Mouse (Mus musculus): ENCODE results near the gene Arhgap22. TPM values are rescaled to one million over a fixed set of nuclear protein-coding genes. Genes with fewer than 3 reads are reported as not detected.
A peak's percentile ranks its signal among the peaks of the same experiment; 100 is the strongest.

The Arhgap22 gene
- total RNA-seq, 2 experiments from 2014 or later: 0.35 to 1.4 TPM

GRCm38 (mm10) chr14:33322661-33323088, 108.8 kb downstream of the Arhgap22 start:
- peak; percentile 45 for ATAC-seq (replicated peaks; ENCODE audit: poor library complexity)

GRCm38 (mm10) chr14:33324556-33324955, 110.7 kb downstream of the Arhgap22 start:
- peak; percentile 88 for ATAC-seq (replicated peaks; ENCODE audit: poor library complexity)

GRCm38 (mm10) chr14:33328369-33328768, 114.5 kb downstream of the Arhgap22 start:
- ATAC-seq (replicated peaks; ENCODE audit: poor library complexity): no peak

GRCm38 (mm10) chr14:33329297-33329805, 115.5 kb downstream of the Arhgap22 start:
- ATAC-seq (replicated peaks; ENCODE audit: poor library complexity): no peak

GRCm38 (mm10) chr14:33330986-33331385, 117.2 kb downstream of the Arhgap22 start:
- ATAC-seq (replicated peaks; ENCODE audit: poor library complexity): peak; percentile 57; the same call in 1 of the 2 replicates

- ATAC-seq (replicated peaks; ENCODE audit: poor library complexity): no peak
Measured at GRCm38 (mm10) chr14:33331627-33332026, 117.8 kb downstream of the Arhgap22 start.

GRCm38 (mm10) chr14:33333833-33334232, 120.0 kb downstream of the Arhgap22 start:
- peak; percentile 86 for ATAC-seq (replicated peaks; ENCODE audit: poor library complexity)

- no peak for ATAC-seq (replicated peaks; ENCODE audit: poor library complexity)
Measured at GRCm38 (mm10) chr14:33334402-33334801, 120.6 kb downstream of the Arhgap22 start.

GRCm38 (mm10) chr14:33335733-33336132, 121.9 kb downstream of the Arhgap22 start:
- no peak for ATAC-seq (replicated peaks; ENCODE audit: poor library complexity)

- no peak for ATAC-seq (replicated peaks; ENCODE audit: poor library complexity)
Measured at GRCm38 (mm10) chr14:33338684-33339083, 124.9 kb downstream of the Arhgap22 start.

- ATAC-seq (replicated peaks; ENCODE audit: poor library complexity): no peak
Measured at GRCm38 (mm10) chr14:33343131-33343725, 129.4 kb downstream of the Arhgap22 start.

- no peak for ATAC-seq (replicated peaks; ENCODE audit: poor library complexity)
Measured at GRCm38 (mm10) chr14:33346546-33346945, 132.7 kb downstream of the Arhgap22 start.

- ATAC-seq (replicated peaks; ENCODE audit: poor library complexity): no peak
Measured at GRCm38 (mm10) chr14:33347738-33348137, 133.9 kb downstream of the Arhgap22 start.

GRCm38 (mm10) chr14:33348146-33348545, 134.3 kb downstream of the Arhgap22 start:
- no peak for ATAC-seq (replicated peaks; ENCODE audit: poor library complexity)

- 0 out of 2 replicates have a peak, but pooled peaks have one; percentile 8 for ATAC-seq (replicated peaks; ENCODE audit: poor library complexity)
Measured at GRCm38 (mm10) chr14:33351019-33351418, 137.2 kb downstream of the Arhgap22 start.

- ATAC-seq (replicated peaks; ENCODE audit: poor library complexity): peak; percentile 47
Measured at GRCm38 (mm10) chr14:33351984-33352722, 138.3 kb downstream of the Arhgap22 start.

- no peak for ATAC-seq (replicated peaks; ENCODE audit: poor library complexity)
Measured at GRCm38 (mm10) chr14:33352890-33353289, 139.1 kb downstream of the Arhgap22 start.

GRCm38 (mm10) chr14:33355276-33355675, 141.4 kb downstream of the Arhgap22 start:
- no peak for ATAC-seq (replicated peaks; ENCODE audit: poor library complexity)

- no peak for ATAC-seq (replicated peaks; ENCODE audit: poor library complexity)
Measured at GRCm38 (mm10) chr14:33357600-33358368, 144.0 kb downstream of the Arhgap22 start.

GRCm38 (mm10) chr14:33358891-33359290, 145.1 kb downstream of the Arhgap22 start:
- ATAC-seq (replicated peaks; ENCODE audit: poor library complexity): no peak

- ATAC-seq (replicated peaks; ENCODE audit: poor library complexity): no peak
Measured at GRCm38 (mm10) chr14:33361546-33361945, 147.7 kb downstream of the Arhgap22 start.

Measured in megakaryocyte progenitor cell, adult 5-6 weeks (primary cell).